Mouse (Mus musculus) C2C12 (cell line): ENCODE measurements around the gene Tsc2. TPM values are rescaled to one million over a fixed set of nuclear protein-coding genes. Genes with fewer than 3 reads are reported as not detected.

Experiments used
- H3K27me3 ChIP-seq: one replicate; pipeline ENCODE4 v1.6.1; 2011; ENCODE audit not compliant: control insufficient read depth, insufficient read depth, insufficient read length
- H3K36me3 ChIP-seq: one replicate; pipeline ENCODE4 v1.6.1; 2011; ENCODE audit not compliant: control insufficient read depth, insufficient read depth
- H3K4me3 ChIP-seq: one replicate; pipeline ENCODE4 v1.5.1; 2011; ENCODE audit warnings: mild to moderate bottlenecking, control low read depth; ENCODE audit not compliant: poor library complexity, insufficient read depth, severe bottlenecking
- H3K79me2 ChIP-seq: one replicate; pipeline ENCODE4 v1.6.1; 2011; ENCODE audit not compliant: control insufficient read depth, insufficient read depth
- H3K79me3 ChIP-seq: one replicate; pipeline ENCODE4 v1.6.1; 2011; ENCODE audit warnings: low read depth, control low read depth
- H3ac ChIP-seq: one replicate; pipeline ENCODE3; 2011; ENCODE audit warnings: low read depth; ENCODE audit not compliant: control insufficient read depth, insufficient read length
- CEBPB ChIP-seq: IDR thresholded peaks from one replicate; pipeline ENCODE4 v1.6.1; 2011; ENCODE audit warnings: low read depth, mild to moderate bottlenecking, control low read depth, moderate library complexity
- CTCF ChIP-seq: IDR thresholded peaks from one replicate; pipeline ENCODE4 v1.5.1; 2011; ENCODE audit not compliant: control insufficient read depth, insufficient read depth, insufficient read length
- FOSL1 ChIP-seq: IDR thresholded peaks from one replicate; pipeline ENCODE4 v1.8.0; 2011; ENCODE audit warnings: mild to moderate bottlenecking, low read length; ENCODE audit not compliant: poor library complexity, insufficient read depth, severe bottlenecking
- MAX ChIP-seq: IDR thresholded peaks from one replicate; pipeline ENCODE4 v1.6.1; 2011; ENCODE audit warnings: mild to moderate bottlenecking, control low read depth
- MYOD1 ChIP-seq: IDR thresholded peaks from one replicate; pipeline ENCODE4 v1.6.1; 2011; ENCODE audit warnings: low read depth; ENCODE audit not compliant: control insufficient read depth, insufficient read length
- MYOG ChIP-seq: IDR thresholded peaks from one replicate; pipeline ENCODE4 v1.6.1; 2011; ENCODE audit not compliant: control insufficient read depth, insufficient read length; ENCODE audit errors: extremely low read depth
- USF1 ChIP-seq: IDR thresholded peaks from one replicate; pipeline ENCODE4 v1.6.1; 2011; ENCODE audit warnings: low read depth, mild to moderate bottlenecking, control low read depth, moderate library complexity
- polyA plus RNA-seq: library from polyadenylated mRNA; unstranded; fragments of >200 nt; fragmentation: generic; extraction: Trizol; gene quantifications from one replicate; pipeline ENCODE4 v1.2.1, GENCODE M21; 2012; ENCODE audit warnings: missing spikeins

The Tsc2 gene
- polyA plus RNA-seq, 1 experiment, result 33.3 TPM

DNA sequence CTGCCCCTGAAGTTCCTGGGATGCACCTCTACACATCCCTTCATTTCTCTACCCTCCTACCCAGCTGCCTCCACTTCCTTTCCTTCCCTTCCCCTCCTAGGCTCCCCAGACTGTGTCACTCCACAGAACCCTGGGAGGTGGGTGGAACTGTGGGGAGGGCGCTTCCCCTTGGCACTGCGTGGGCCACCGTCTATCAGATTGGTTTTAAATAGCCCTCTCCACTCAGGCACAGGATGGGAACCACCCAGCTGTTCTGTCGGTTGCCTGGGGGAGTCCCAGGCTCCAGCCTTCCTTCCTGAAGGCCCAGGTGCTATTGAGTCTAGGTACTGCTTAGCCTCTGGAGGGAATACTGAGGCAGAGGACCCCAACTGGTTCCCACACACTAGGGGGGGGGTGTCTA, 2.6 kb upstream of the Tsc2 start:
- TF ChIP-seq CEBPB (no peak), USF1 (no peak), FOSL1 (no peak), MYOD1 (no peak), MYOG (no peak), CTCF (no peak), MAX (no peak)
- Histone ChIP-seq H3K79me3 (no peaks in the 10 kb centered on the region), H3K4me3 (no peak overlapping the region), H3K79me2 (no peaks in the 10 kb centered on the region), H3K27me3 (no peaks in the 10 kb centered on the region), H3ac (no peak overlapping the region), H3K36me3 (no peaks in the 10 kb centered on the region)

DNA sequence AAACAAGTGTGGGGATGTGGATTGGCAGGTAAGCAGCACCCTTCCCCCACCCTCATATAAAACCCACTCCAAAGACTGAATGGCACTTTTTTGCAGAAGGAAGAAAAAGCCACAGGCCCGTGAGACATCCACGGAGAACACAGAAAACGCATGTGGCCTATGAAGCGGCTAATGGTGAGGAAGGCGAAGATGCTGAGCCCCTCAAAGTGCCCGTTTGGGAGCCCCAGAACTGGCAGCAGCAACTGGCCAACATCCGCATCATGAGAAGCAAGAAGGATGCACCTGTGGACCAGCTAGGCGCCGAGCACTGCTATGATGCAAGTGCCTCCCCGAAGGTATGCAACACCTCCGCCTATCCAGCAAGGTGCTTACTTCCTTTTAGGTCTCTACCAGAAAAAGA, 1.4 kb upstream of the Tsc2 start:
- Histone ChIP-seq H3K27me3 (no peaks in the 10 kb centered on the region), H3K79me2 (no peaks in the 10 kb centered on the region)

DNA sequence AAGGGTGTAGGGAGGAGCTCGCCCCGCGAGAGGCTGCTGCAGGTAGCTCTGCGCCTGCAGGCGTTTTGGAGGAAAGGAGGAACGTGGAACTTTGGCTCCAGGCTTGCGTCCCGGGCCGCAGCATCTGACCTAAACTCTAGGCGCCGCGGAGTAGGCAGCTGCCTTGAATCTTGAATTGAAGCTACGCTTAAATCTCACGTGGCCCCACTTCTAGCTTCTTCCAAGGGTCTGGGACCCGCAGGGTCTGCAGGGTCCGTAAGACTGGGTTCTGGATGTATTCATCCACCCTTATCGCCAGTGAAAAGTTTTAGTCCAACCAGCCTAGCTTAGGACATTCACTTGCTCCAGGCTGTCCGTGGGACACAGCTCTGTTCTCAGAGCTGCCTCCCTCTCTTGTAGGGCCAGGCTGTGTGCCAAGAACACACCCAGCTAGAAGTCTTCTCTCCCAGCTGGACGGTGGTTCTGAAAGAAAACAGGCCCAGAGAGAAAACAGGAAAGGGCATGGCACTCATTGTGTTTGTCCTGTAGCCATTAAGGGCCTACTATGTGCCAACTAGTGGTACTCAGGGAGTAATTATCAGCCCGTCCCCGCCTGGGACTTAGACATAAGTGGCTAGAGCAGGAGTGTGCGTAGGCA, 501 bp upstream of the Tsc2 start:
- Histone ChIP-seq H3K4me3 (peak overlapping the region; percentile 82), H3K36me3 (no peaks in the 10 kb centered on the region), H3K79me2 (no peaks in the 10 kb centered on the region), H3K27me3 (no peaks in the 10 kb centered on the region), H3ac (peak overlapping the region; percentile 83), H3K79me3 (no peaks in the 10 kb centered on the region)
- TF ChIP-seq MYOG (no peak), MYOD1 (no peak), FOSL1 (no peak), USF1 (no peak), CEBPB (no peak), CTCF (no peak), MAX (no peak)

More for the DNA sequence above, 1.4 kb upstream of the Tsc2 start:
- Histone ChIP-seq H3K79me3 (no peaks in the 10 kb centered on the region), H3K36me3 (no peaks in the 10 kb centered on the region), H3K4me3 (no peak overlapping the region), H3ac (no peak overlapping the region)
- TF ChIP-seq MAX, result no peak
- TF ChIP-seq FOSL1, result no peak
- no peak for TF ChIP-seq USF1
- no peak for TF ChIP-seq MYOG
- TF ChIP-seq MYOD1, result no peak
- no peak for TF ChIP-seq CEBPB
- TF ChIP-seq CTCF, result no peak

DNA sequence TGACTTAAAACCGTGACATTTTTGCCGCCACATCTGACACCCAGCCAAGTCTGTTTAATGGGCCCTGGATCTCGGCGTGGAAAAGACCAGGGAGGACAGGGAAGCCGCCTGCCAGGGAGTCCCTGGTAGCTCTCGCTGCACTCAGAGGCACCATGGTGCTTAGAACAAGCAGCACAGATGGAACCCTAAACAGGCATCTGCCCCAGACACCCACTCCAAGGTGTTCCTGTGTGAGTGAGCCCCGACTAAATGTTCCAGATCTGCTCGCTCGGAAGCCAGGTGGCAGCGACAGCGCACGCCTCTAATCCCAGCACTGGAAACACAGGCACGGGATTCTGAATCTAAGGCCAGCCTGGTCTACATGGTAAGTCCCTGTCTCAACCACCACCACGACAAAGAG, 2.4 kb downstream of the Tsc2 start:
- TF ChIP-seq MAX (no peak), MYOD1 (no peak), CTCF (no peak), MYOG (no peak), CEBPB (no peak), FOSL1 (no peak), USF1 (no peak)
- Histone ChIP-seq H3K36me3 (no peaks in the 10 kb centered on the region), H3K27me3 (no peaks in the 10 kb centered on the region), H3K79me2 (no peaks in the 10 kb centered on the region), H3ac (no peak overlapping the region), H3K4me3 (no peak overlapping the region), H3K79me3 (no peaks in the 10 kb centered on the region)

DNA sequence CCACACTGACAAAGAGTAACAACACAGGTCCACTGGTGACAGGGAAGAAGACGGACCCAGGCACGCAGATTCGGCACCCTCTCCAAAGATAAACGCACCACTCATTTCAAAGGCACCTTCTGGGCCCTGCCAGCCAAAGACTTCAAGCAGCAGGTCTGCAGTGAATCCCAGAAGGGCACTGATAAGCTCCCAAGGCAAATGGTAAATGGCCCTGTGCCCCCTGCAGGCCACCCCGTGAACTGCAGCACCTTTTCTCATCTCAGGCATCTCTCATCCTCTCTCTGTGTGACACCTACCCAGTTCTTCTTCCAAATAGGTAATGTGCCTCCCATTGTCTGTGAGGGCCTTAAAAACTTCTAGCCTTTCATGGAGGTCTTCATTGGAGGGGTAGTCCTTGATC, 3.8 kb downstream of the Tsc2 start:
- Histone ChIP-seq H3K4me3 (no peak overlapping the region), H3K36me3 (no peaks in the 10 kb centered on the region), H3K79me2 (no peaks in the 10 kb centered on the region), H3K79me3 (no peaks in the 10 kb centered on the region), H3ac (no peak overlapping the region), H3K27me3 (no peaks in the 10 kb centered on the region)
- TF ChIP-seq FOSL1 (no peak), MAX (no peak), CEBPB (no peak), USF1 (no peak), CTCF (peak; percentile 73), MYOG (no peak)

DNA sequence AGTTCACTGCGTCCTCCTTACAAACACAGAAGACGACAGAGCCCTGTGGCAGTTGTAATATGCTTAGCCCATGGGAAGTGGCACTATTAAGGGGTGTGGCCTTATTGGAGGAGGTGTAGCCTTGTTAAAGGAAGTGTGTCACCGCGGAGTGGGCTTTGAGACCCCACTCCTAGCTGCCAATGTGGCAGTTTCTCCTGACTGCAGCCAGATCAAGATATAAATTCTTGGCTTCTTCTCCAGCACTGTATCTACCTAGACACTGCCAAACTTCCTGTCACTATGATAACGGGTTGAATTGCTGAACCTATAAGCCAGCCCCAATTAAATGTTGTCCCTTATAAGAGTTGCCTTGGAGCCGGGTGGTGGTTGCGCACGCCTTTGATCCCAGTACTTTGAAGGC, 7.0 kb downstream of the Tsc2 start:
- TF ChIP-seq CEBPB, result no peak
- no peak for TF ChIP-seq FOSL1
- TF ChIP-seq CTCF, result no peak
- no peak for TF ChIP-seq MYOD1
- no peak for TF ChIP-seq MYOG
- TF ChIP-seq USF1, result no peak
- no peak for TF ChIP-seq MAX
- H3ac ChIP-seq, result no peak overlapping the region
- H3K79me3 ChIP-seq, result no peaks in the 10 kb centered on the region
- no peaks in the 10 kb centered on the region for H3K27me3 ChIP-seq
- no peak overlapping the region for H3K4me3 ChIP-seq
- H3K36me3 ChIP-seq, result peaks cover 6% of the 10 kb centered on the region
- H3K79me2 ChIP-seq, result no peaks in the 10 kb centered on the region
